In genomic region chr1:191511503-191511902, GRCm38 (mm10) we compare ENCODE assay signal across 11 mouse cellular contexts.
"Had no signal": no experiment of that assay in that cellular context is flagged by ENCODE, and none has a peak within 500 bp of the region (broad histone marks: within the 10 kb centered on the region; RNA-seq: fewer than 3 reads in every experiment).

No protein-coding gene starts in this region.

- DNase-seq: forebrain, postnatal 0 days; gastrocnemius, postnatal 25 days; heart, adult 18-20 months; heart, postnatal 10 days; heart, postnatal 4 days; kidney, adult 8-10 months; kidney, postnatal 10 days; kidney, postnatal 36 days; layer of hippocampus, adult 9-11 months; layer of hippocampus, postnatal 36 days; left cerebral cortex, postnatal 4 days had no signal
